Mouse (Mus musculus) CH12.LX (cell line): ENCODE results near the gene St6gal2. TPM values are rescaled to one million over a fixed set of nuclear protein-coding genes. Genes with fewer than 3 reads are reported as not detected.

Source experiments
- DNase-seq: peaks from one replicate; pipeline ENCODE4 v3.0.0-alpha.2; 2013; ENCODE audit errors: extremely low read depth
- H3K27ac ChIP-seq: 2 replicates; pipeline ENCODE4 v1.5.1; 2012; ENCODE audit warnings: low read depth, mild to moderate bottlenecking, control low read depth, moderate library complexity; ENCODE audit not compliant: insufficient read depth
- H3K27me3 ChIP-seq: replicated peaks from 2 replicates; pipeline ENCODE3; 2012; ENCODE audit warnings: inconsistent platforms
- H3K36me3 ChIP-seq, 2 experiments: replicated peaks in 1 of 2; 2 replicates each; pipeline versions ENCODE3 to v1.6.1; 2012; ENCODE audit warnings: inconsistent platforms in 1 of 2, low read length in 1 of 2, mild to moderate bottlenecking in 1 of 2, mixed read lengths in 1 of 2, moderate library complexity in 1 of 2; ENCODE audit not compliant: control insufficient read depth in 1 of 2, insufficient read depth in 1 of 2
- H3K4me1 ChIP-seq, 2 experiments: 2 replicates each; pipeline ENCODE4 v1.6.1; 2012; ENCODE audit warnings: inconsistent platforms in 1 of 2, moderate library complexity in 1 of 2; ENCODE audit not compliant: insufficient read depth in 2 of 2, control insufficient read depth in 1 of 2
- H3K4me2 ChIP-seq: 2 replicates; pipeline ENCODE4 v1.6.1; 2012; ENCODE audit warnings: low read depth, mild to moderate bottlenecking, control low read depth; ENCODE audit not compliant: poor library complexity, insufficient read depth, severe bottlenecking
- H3K4me3 ChIP-seq, 3 experiments: fragments of 150-350 bp in 1 of 3; sonication (generic) in 1 of 3; replicated peaks in 1 of 3; 2 replicates each; pipeline versions ENCODE3 to v1.5.1; 2011 to 2012; ENCODE audit warnings: low read depth in 2 of 3, low read length in 2 of 3, mild to moderate bottlenecking in 2 of 3, moderate library complexity in 2 of 3, control low read depth in 1 of 3, improper control_type of control experiment in 1 of 3, inconsistent platforms in 1 of 3, mixed read lengths in 1 of 3; ENCODE audit not compliant: poor library complexity in 1 of 3
- H3K79me2 ChIP-seq: replicated peaks from 2 replicates; pipeline ENCODE4 v1.6.1; 2012; ENCODE audit warnings: mild to moderate bottlenecking, moderate library complexity; ENCODE audit not compliant: control insufficient read depth, poor library complexity, insufficient read depth, severe bottlenecking; ENCODE audit errors: extremely low read depth
- H3K9ac ChIP-seq: 2 replicates; pipeline ENCODE4 v1.6.1; 2012; ENCODE audit warnings: low read depth, mild to moderate bottlenecking, control low read depth, moderate library complexity; ENCODE audit not compliant: insufficient read depth
- H3K9me3 ChIP-seq: replicated peaks from 2 replicates; pipeline ENCODE3; 2012; ENCODE audit warnings: low read length, inconsistent platforms, mixed read lengths
- EP300 ChIP-seq: IDR thresholded peaks from 2 replicates; pipeline ENCODE4 v1.6.1; 2011; ENCODE audit warnings: low read length, improper control_type of control experiment
- ETS1 ChIP-seq: conservative IDR thresholded peaks from 2 replicates; pipeline ENCODE4 v1.6.1; 2012; ENCODE audit warnings: low read depth, mild to moderate bottlenecking, inconsistent platforms, low read length, improper control_type of control experiment, moderate library complexity
- GABPA ChIP-seq: IDR thresholded peaks from 2 replicates; pipeline ENCODE4 v1.6.1; 2012; ENCODE audit warnings: low read depth, low read length, improper control_type of control experiment, inconsistent platforms; ENCODE audit not compliant: insufficient replicate concordance
- HCFC1 ChIP-seq: IDR thresholded peaks from 2 replicates; pipeline ENCODE4 v1.6.1; 2012; ENCODE audit warnings: low read depth, mild to moderate bottlenecking, inconsistent platforms, low read length, improper control_type of control experiment
- MAX ChIP-seq: IDR thresholded peaks from 2 replicates; pipeline ENCODE4 v1.6.1; 2011; ENCODE audit warnings: low read length, improper control_type of control experiment
- RAD21 ChIP-seq: IDR thresholded peaks from 2 replicates; pipeline ENCODE4 v1.6.1; 2011; ENCODE audit warnings: low read depth, mild to moderate bottlenecking, low read length, improper control_type of control experiment, moderate library complexity
- USF1 ChIP-seq: IDR thresholded peaks from 2 replicates; pipeline ENCODE4 v1.6.1; 2014; ENCODE audit warnings: low read depth, mild to moderate bottlenecking, inconsistent platforms, low read length, improper control_type of control experiment
- USF2 ChIP-seq: conservative IDR thresholded peaks from 2 replicates; pipeline ENCODE4 v1.6.1; 2011; ENCODE audit warnings: low read depth, low read length, improper control_type of control experiment
- dilution Hi-C: fragments of 300-500 bp; cut with MboI; formaldehyde crosslinking; loops from 2 replicates; pipeline ENCODE4 v1.14.3; 2020; ENCODE audit warnings: low sequenced_read_pairs; ENCODE audit not compliant: extremely low pct_unique_long_range_greater_than_20kb, extremely low pct_ligation_motif_present
- in situ Hi-C: fragments of 300-500 bp; cut with MboI; formaldehyde crosslinking; loops from 3 replicates; pipeline ENCODE4 v1.14.3; 2019; ENCODE audit warnings: low sequenced_read_pairs, low pct_ligation_motif_present, low pct_unique_long_range_greater_than_20kb, mixed read lengths
- polyA plus RNA-seq: library from polyadenylated mRNA; unstranded; fragments of >175 nt; gene quantifications from 2 replicates; pipeline ENCODE4 v1.2.1, GENCODE M21; 2012; ENCODE audit warnings: low read depth; ENCODE audit not compliant: insufficient read length
- total RNA-seq, 2 experiments: library from RNA; depleted of rRNA; stranded (reverse); fragments of 300-350 nt in 1 of 2; fragments of >200 nt in 1 of 2; gene quantifications; 2 replicates each; pipeline ENCODE4 v1.2.3; 2012 to 2014

The St6gal2 gene
- total and polyA plus RNA-seq, 3 experiments, result not detected

DNA sequence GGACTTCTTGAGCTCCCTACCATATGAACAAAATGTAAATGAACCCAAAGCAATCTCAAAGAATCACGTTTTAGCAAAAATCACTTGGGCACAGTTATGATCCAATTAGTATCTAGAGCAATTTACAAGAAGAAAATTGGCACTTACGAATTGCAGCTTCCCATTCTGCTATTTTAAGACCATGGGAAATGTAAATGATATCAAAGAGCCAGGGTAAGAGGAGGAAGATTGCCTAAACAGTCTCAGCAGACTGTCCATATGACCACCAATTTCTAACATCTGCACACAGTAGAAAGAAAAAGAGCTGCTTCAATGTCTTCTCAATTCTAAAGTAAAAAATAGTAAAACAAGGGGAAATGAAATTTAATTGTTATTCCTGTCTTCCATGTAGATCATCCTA, 116.6 kb downstream of the St6gal2 start:
- dilution Hi-C loops, result no loop called here

More for the DNA sequence above, 116.6 kb downstream of the St6gal2 start:
- in situ Hi-C loops, result no loop called here
- no peak for DNase-seq
- no peak overlapping the region for H3K4me3 ChIP-seq
- H3K4me2 ChIP-seq, result no peak overlapping the region
- no peak overlapping the region for H3K27ac ChIP-seq
- H3K79me2 ChIP-seq, result no peaks in the 10 kb centered on the region
- TF ChIP-seq USF2 (no peak), HCFC1 (no peak), ETS1 (no peak), USF1 (no peak), GABPA (no peak), MAX (no peak), EP300 (no peak), RAD21 (no peak)
- no peaks in the 10 kb centered on the region for H3K36me3 ChIP-seq
- no peaks in the 10 kb centered on the region for H3K4me1 ChIP-seq
- no peaks in the 10 kb centered on the region for H3K9me3 ChIP-seq
- H3K27me3 ChIP-seq, result peaks cover 8% of the 10 kb centered on the region
- H3K9ac ChIP-seq, result no peak overlapping the region

Other genes starting within 250 kb of the St6gal2 start
- not detected in 2 replicates for gene Vmn2r118, start 179.8 kb downstream of the St6gal2 start, total RNA-seq (2012; rRNA removed)
- not detected in 2 replicates for gene Vmn2r118, start 179.8 kb downstream of the St6gal2 start, total RNA-seq (2014; rRNA removed)
- not detected in 2 replicates for gene Vmn2r118, start 179.8 kb downstream of the St6gal2 start, polyA plus RNA-seq